Mouse (Mus musculus) cerebellum, adult 11 months (tissue): ENCODE results near the gene Smad1.

Source experiments
- DNase-seq: peaks from one replicate; pipeline ENCODE4 v3.0.0; 2022

Smad1 gene

DNA sequence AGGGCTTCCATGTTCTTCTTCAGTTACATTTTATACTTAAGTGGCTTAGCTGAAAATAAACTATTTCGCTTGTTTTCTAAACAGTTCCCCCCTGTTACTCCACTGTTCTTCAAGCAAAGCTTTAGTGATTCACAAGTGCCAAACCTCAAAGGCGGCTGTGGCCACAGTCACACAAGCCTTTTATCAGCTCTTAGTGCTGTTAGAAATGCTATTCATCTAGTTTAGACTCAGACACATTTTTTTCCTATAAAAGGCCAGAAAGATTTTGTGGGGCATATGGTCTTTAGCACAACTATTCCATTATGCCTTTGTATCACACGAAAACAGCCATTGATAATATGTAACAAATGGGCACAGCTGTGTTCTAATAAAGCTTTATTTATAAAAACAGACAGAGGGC, 48.5 kb downstream of the Smad1 start:
- no peak for DNase-seq

DNA sequence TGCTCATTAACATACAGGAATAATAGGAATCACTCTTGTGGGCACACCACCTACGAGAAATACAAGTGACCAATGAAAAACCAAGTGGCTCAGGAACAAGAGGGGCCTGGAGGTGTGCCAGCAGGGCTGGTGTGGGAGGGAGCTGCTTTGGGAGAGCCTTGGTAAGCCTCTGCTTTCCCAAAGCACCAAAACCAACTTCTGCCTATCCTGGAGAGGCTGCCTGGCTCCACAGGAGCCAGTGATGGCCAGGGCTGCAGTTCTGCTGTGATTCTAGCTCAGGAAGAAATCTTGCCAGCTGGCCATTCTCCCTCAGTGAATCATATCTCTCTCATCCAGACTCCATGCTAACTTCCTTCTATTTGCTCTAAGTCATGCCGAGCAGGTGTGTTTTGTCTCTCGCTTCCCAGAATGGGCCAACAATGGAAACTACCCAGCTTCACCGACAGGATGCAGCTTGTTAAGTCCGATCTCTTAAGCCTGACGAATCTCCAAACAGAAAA, 49.2 kb downstream of the Smad1 start:
- peak; percentile 82 for DNase-seq

DNA sequence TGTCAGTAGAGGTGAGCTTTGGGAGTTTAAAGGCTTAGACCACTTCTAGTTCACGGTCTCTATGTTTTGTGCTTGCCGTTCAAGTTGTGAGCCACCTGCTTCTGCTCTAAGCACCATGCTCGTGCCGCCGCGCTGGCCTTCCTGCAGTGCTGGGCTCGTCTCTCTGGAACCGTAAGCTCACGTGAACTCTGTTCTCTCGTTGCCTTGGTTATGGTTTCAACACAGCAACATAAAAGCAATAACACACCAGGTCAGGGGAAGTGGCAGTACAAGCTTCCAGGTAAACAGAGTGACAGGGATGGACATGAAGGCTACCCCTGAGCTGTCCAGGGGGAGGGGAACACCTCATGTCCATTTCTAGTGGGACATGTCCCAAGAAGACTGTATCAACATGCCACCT, 52.9 kb downstream of the Smad1 start:
- no peak for DNase-seq

DNA sequence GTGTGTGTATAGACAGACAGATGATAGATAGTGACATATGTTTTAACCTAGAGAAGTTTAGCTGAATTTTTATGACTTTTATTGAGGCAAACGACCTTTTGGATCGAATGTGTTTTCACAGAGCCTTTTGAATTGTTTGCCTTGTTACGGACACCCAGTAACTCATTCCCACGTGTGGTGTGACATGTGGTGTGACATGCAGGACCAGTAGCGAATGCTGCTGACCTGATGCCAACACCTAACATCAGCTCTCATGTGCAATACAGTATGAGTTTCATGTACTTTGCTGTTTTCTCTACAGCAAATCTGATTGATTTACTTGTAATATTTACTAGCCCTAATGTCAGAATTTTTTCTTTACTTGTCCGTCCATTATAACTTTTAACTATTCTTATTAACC, 53.5 kb downstream of the Smad1 start:
- no peak for DNase-seq

DNA sequence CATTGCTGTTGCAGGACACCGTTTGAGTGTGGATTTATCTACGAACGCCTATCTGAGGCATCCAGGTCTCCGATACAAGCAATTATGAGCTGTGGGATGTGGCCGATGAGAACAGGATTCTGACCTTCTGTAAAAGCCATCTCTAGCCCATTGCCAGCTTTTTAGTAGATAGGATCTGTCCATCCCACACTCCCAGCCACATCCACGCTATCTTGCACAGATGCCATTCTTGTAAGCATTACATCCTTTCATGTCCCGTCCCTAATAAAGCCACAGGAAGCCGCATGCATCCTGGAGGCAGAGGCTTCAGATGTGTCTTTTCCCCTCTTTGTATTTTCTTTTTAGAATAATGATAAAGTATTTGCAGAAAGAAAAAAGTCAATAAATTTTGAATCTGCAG, 58.1 kb downstream of the Smad1 start:
- DNase-seq, result no peak

DNA sequence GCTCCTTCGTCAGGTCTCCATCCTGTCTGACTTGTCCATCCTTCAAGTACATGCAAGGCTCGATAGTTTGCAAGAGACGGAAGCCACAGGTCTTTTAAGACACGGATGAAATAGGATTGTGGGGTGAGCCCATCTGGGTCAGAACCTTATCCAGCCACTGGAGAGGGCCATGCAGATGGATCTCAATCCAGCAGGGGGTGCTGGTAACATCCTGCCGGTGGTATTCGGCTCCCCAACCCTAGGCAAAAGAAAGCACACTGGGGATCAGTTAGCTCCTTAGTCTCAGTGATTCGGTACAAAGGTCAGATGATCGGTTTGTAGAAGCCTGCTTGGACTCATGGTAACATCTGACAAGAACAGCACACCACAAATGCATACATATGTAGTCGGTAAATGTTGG, 59.8 kb downstream of the Smad1 start:
- DNase-seq, result no peak

DNA sequence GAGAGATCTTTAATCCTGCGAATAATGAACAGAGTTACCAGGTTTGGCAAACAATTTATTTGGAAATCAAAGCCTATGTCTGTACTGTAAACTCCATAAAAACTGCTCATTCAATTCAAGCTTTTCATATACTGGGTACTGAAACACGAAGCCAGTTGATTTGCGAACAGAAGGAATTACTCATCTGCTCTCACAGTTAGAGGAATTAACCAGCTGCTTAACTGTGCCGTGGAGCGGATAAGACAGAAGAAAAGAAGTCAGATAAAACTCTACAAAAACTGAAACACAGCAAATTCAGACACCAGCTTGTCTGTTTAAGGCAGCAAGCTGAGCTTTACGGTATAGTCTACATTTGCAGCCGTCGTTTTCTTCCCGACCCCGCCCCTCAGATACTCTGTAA, 60.7 kb downstream of the Smad1 start:
- no peak for DNase-seq

DNA sequence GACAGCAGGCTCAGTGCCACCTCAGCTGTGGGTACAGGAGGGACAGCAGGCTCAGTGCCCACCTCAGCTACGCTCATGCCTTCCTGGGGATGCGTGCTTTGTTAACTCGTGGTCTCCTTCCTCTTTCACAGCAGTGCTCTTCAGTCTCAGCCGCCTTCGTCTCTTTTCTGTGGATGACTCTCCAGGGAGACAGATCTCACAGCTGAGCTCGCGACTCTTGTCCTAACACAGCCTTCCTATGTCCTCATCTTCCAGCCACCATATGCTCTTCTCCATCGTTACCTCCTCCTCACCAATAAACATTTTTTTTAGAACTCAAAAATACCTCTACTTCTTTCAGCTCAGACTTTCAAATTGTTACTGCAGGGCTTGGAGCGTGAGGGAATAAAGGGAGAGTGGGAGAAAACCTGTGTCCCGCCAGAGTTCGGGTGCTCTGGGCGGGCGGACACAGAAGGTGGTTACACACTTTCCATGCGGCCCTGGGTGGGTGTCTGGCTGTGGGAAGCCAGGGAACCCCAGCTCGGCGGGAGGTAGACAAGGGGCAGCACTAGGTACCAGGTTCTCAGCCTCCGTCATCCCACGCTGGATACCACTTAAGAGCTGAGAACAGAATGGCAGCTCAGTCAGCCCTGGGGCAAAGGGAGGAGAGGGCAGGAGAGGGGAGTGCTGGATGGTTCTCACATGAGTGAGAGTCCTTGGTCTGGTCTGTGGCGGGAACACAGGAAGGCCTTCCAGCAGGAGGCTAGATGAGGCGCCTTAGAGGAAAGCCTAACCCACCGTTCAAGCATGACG, 67.0 kb downstream of the Smad1 start:
- DNase-seq, result no peak

DNA sequence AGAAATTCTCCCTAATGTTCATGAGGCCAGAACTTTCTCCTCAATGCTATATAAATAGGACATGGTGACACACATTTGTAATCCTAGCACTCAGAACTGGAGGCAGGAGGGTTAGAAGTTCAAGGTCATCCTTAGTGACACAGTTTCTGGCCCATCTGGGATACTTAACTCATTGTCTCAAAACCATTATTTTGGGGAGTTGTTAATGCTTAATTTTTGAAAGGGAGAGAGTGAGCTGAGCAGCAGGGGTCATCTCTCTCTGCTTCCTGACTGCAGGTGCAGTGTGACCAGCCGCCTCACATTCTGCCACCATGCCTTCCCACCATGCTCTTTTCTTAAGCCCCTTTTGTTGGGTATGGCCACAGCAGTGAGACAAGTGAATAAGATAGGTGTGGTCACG, 67.7 kb downstream of the Smad1 start:
- DNase-seq, result no peak

DNA sequence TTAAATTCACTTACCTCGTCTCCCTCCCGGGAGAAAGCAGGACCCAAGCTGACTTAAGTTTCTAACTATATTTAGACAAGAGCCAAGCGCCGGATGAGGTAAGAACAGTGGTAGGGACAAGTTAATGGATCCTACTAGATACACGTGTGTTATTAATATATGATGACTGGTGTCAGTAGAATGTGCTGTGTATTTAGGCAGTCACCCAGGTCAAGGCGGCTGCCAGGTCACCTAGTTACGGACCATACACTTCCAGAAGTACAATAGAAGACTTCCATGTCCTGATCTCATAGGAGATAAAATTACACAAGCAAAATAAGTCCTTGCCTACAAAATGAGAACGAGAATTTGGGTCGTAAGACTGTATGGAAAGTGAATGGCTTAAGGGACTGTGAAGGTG, 68.3 kb downstream of the Smad1 start:
- DNase-seq, result no peak

DNA sequence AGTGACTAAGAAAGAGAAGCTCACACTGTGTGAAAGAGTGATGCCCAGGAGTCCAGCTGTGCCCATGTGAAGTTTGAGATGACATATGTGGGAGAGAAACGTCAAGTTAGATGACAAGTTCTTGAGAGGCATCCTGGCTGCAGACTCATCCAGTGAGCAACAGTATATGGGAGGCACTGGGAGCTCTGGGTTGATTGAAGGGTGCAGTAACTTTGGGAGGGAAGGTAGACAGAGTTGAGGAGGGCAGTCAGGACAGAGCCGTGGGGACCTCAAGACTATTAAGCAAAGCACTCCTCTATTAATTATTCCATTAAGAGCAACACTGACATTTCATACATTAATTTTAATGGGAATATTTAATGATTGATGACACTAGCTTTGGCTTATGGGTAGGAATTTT, 69.6 kb downstream of the Smad1 start:
- no peak for DNase-seq

DNA sequence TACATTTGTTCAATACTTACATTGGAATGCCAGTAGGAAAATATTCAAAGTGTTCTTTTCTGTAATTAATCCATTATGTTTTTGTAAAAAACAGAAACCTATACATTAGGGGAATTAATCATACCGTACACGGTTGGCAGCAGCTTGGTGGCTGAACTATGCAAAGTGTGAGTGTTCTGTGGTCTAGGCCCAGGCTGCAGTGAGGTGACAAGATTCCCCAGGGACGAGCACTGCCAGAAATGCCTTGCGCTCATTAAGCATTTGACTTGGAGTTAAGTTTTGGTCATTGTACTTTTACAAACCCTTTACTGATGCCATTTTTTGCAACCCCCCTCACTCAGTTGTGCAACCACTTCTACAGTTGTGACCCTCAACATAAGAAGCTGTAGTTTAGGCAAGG, 70.1 kb downstream of the Smad1 start:
- no peak for DNase-seq

DNA sequence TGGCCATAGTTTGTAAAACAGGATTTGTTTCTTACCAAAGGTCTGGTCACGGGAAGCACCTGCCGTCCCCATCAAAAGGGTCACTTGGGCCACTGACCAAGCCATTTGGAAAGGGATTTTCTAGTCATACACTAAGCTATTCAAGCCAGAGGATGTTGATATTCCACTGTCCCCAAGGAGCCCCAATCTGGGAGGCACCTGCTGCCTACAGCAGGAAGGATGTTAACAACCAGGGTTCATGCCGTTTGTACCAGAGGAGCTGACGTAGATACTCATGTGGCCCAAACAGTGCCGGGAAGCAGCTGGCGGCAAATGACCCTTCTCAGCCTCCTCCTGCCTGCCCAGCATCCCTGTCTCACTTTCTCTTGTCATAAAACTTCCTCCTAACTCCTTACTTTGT, 73.8 kb downstream of the Smad1 start:
- DNase-seq, result no peak

DNA sequence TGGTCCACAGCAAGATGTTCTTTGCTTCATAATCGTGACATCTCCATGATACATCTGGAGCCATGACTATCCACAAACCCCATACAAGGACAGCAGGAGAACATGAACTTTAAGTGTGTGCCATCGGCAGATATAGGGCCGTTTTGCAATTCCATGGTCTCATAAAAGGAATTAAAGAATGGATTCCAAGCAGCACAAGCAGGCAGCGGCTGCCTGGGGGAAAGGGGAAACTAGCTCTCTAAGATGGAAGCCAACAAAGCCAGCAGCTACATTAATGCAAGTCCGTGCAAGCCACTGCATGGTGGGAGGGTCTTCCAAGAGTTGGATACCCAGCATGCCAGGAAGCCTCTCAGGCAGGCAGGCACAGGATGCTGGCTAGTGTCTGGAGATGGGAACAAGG, 74.4 kb downstream of the Smad1 start:
- no peak for DNase-seq

DNA sequence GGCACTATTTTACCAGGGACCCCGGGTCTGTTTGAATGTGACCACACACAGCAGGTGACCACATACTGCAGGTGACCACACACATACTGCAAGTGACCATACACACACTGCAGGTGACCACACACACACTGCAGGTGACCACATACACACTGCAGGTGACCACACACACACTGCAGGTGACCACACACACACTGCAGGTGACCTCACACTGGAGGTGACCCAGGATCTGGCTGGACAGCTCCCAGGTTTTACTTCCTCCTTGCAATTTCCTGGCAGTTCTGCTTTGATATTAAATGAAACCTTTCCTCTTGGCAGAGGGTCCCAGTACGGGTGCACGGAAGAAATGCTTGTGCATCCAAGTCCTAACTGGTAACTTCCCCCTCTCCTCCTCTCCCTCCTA, 75.3 kb downstream of the Smad1 start:
- no peak for DNase-seq

DNA sequence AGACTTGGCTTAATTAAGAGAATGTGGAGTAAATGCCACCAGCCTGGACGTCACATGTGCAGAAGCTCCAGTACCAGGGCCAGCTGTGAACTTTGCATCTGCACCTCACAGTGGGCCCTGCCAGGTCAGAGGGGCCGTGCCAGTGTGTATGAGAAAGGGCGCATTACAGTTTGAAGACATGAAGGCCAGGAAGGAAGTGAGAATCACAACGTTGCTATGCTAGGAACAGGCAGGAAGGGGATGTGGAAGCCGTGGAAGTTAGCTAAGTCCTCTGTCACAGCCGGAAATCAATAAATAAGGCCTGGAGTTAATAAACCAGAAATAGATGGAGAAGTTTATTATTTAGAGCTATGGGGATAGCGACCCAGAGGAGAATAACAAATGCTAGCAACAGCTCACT, 76.2 kb downstream of the Smad1 start:
- no peak for DNase-seq

DNA sequence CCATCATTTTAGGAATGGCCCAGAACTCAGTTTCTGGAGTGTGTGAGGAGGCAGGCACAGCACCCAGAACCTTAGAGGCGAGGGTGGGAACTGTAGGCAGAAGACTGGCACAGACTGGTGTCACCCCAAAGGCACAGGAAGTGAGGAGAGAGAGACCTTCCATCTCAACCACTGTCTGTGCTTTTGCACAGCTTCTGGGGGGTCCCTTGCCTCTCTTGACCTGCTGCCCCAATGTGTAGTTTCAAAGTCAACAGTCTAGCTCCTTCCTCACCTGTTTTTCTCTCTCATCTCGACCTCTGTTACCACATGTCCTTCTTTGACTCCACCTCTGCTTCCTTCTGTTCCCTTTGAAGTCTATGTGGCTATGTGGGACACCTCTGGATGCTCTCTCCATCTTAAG, 88.5 kb downstream of the Smad1 start:
- no peak for DNase-seq

DNA sequence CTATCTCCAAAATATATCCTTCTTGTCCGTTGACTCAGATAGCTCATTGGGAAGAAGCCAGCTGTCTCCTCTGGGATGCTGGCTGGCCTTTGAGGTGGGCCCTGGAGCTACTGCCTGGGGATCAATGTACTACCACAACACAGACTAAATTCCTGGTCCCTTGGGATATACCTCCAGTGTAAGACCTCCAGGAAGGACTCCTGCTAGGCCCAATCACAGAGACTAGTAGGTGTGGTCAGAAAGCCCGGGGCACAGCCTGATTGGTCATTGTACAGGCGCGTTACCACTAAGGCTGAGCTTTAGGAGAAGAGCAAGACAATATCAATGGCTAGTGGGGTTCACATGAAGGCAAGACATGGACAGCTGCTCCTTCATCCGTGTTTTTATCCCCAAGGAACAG, 93.4 kb downstream of the Smad1 start:
- DNase-seq, result no peak

DNA sequence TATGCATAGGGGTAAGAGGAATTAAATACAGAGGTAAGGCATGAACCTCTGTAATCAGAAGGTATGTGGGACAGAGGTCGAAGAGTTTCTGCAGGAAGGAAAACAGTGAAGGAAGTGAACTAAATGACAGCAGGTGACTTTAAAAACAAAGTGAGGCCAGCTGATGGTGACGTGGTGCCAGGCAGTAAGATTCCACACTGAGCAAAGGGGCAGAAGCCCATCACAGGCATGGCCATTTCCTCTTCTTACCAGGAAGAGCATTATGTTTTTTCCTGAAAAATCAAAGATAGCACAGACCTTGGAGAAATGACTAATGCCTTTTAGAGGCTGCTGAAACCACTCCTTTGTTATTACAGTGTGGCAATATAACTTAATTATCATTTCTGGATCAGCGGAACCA, 97.8 kb downstream of the Smad1 start:
- no peak for DNase-seq

DNA sequence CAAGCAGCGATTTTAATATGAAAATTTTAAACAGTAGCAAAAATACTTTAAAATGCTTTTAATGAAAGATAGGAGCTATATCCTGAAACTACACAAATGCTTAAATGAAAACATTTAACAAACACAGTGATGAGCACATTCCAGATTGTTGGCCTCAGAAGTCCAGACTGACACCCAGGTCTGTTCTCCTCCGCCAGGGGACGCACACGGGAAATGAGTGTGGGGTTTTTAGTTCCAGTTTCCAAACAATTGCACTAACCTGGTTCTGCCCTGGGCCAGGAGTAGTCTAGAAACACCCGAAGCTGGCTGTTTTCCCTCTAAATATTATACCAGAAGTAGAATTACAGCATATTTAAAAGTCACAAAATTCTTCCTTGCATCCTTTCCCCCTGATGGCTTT, 99.6 kb downstream of the Smad1 start:
- no peak for DNase-seq

DNA sequence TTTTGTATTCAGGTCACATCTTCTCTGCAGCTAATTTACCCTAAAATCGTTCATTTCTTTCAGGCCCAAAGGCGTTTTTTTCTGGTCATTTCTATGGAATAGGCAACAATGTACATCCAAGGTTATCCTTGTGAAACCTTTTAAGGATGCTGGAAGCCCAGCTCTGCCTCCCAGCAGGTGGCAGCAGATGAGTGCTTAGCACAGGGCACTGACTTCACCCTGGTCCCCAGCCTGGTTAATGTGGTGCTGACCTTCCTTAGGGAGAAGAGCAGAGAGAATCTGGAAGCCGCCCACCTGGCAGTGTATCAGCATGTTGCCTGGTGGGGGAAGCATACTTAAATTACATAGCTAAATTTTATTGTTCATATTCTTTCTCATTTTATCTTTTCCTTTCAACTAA, 101.6 kb downstream of the Smad1 start:
- DNase-seq, result no peak

DNA sequence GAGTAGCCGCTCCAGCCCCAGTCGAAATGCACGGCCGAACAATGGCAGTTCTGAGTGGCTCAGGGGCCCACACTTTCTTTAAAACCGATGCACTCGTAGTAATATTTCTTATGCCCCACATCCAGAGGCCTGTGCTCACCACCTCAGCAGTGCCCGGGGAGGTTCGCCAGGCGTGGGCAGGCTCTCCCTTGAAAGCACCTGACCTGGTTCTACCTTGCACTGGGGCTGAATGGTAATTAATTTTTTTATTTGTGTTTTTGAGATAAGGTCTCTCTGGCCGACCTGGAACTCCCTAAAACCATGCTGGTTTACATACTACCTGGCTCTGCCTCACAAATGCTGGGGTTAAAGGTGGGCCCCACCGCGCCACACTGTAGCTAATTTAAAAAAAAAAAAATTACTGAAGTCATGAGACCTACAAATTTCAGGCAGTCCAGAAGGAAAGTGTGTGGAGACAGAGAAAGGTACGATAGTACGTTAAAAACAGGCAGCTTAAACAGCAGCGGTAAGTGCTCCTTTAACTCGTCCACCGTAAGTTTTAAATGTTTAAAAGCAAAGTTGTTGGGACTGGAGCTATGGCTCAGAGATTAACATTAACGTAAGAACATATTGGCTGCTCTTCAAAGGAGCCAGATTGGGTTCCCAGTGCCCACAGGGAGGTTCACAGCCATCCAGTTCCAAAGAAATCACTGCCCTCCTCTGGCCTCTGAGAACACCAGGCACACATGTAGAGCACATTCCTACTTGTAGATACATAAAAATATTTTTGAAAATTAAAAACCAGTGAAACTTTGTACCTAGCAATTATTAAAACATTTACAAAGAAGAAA, 103.8 kb downstream of the Smad1 start:
- DNase-seq, result no peak

DNA sequence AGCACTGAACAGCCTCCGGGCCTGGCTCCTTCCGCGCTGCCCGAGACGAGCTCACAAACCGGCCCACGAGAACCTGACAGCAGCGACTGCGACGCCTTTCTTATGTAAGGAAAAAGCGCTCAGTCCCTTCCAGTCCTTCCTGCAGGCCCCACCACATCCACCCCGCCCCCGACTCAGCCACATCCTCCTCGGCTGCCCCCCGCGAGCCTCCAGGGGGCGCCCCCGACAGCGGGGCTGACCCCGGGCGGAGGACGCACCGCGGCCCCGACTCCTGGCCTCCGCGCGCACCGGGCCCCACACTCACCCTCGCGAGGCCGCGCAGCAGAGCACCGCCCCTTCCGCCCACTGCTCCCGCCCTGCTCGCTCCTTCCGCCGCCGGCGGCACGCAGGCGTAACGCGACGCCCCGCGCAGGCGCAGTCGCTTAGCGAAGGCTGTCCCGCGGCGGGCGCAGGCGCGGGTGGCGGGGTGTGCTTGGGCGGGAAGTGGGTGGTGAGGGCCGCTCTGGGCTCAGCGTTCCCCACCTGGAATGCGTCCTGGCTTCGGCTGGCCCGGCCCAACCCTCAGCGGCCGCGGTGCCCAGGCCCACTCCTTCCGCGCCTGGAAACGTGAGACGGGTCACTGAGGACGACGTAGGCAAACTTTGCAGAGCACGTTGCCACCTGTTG, 104.6 kb downstream of the Smad1 start, which contains the start of gene Mmaa:
Gene Mmaa, minus strand, starts transcription at position 328 of the 666 bp plus-strand sequence.
- DNase-seq, result peak; percentile 96

DNA sequence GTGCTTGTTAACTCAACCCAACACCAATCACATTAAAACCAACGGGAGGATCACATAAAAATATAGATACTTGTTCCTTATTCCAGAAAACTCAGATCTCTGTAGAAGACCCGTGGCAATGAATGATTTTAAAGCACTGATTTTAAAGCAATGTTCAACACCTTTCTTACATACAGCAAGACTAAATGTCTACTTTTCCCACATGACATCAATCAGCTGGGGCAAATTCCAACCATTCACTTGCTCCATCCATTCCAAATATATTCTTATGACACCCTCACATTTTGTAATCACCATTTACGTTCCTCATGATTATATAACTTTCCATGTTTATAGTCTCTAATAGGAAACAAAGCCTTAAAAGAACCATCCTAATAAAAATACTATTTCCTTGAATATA, 105.5 kb downstream of the Smad1 start:
- no peak for DNase-seq
